Mouse (Mus musculus): ENCODE data around the gene Cavin4. TPM values are rescaled to one million over a fixed set of nuclear protein-coding genes. Genes with fewer than 3 reads are reported as not detected.

Gene Cavin4
- polyA plus RNA-seq, 1 experiment, result 119 TPM

GRCm38 (mm10) chr4:48664021-48664420, 707 bp downstream of the Cavin4 start:
- peak overlapping the region; percentile 41 for H3K4me3 ChIP-seq
- peaks cover 38% of the 10 kb centered on the region for H3K79me2 ChIP-seq (ENCODE audit: control insufficient read depth, insufficient read depth)
- peak overlapping the region; percentile 43 for H3ac ChIP-seq (ENCODE audit: control insufficient read depth, insufficient read length)
- peaks cover 3% of the 10 kb centered on the region for H3K36me3 ChIP-seq (ENCODE audit: control insufficient read depth, insufficient read depth)
- H3K4me2 ChIP-seq (ENCODE audit: low read depth), result peak overlapping the region; percentile 85
- TF ChIP-seq MYOD1 (IDR thresholded peaks at IDR 0.05; ENCODE audit: control insufficient read depth in 1 of 3, insufficient read length in 2 of 3, low read depth in 2 of 3) (peak in 1 of 3 experiments; percentile 9), POLR2A (IDR thresholded peaks at IDR 0.05; ENCODE audit: insufficient read length, low read depth) (no peak)
- H3K27me3 ChIP-seq (ENCODE audit: control insufficient read depth, insufficient read depth, insufficient read length), result no peaks in the 10 kb centered on the region

DNA sequence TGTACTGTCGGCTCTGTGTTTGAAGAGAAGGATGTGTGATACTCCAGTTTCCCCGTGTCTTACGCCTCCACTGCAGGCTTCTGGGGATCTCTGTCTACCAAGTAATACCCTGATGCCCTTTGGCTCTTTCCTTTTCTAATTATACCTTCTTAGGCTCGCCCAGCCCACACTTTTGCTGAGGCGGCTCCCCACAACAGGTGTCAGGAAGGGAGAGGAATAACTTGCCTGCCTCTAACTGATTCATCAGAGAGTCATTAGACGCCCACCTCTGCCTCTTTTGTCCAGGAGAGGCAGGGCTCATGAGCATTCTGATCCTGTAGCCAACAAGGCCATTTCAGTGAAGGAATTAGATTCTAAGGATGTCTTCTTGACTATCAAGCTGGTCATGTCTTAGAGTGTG, 4.0 kb downstream of the Cavin4 start:
- TF ChIP-seq REST (IDR thresholded peaks at IDR 0.05; ENCODE audit: insufficient read depth, insufficient read length) (no peak), POLR2AphosphoS2 (IDR thresholded peaks at IDR 0.05; ENCODE audit: insufficient read length, low read depth) (peak; percentile 38), TCF12 (IDR thresholded peaks at IDR 0.05; ENCODE audit: insufficient read depth, poor library complexity, severe bottlenecking) (peak; percentile 42), MYOD1 (IDR thresholded peaks at IDR 0.05; ENCODE audit: control insufficient read depth in 1 of 3, insufficient read length in 2 of 3, low read depth in 2 of 3) (peak; percentile 19 to 90 (median 69)), POLR2A (IDR thresholded peaks at IDR 0.05; ENCODE audit: insufficient read length, low read depth) (peak; percentile 40), USF1 (IDR thresholded peaks at IDR 0.05; ENCODE audit: low read depth) (no peak), MYOG (IDR thresholded peaks at IDR 0.05; ENCODE audit: control insufficient read depth in 1 of 3, insufficient read depth in 1 of 3, insufficient read length in 2 of 3, low read depth in 2 of 3) (peak in 2 of 3 experiments; percentile 43 to 78)
- Histone ChIP-seq H3K27me3 (ENCODE audit: control insufficient read depth, insufficient read depth, insufficient read length) (no peaks in the 10 kb centered on the region), H3ac (ENCODE audit: control insufficient read depth, insufficient read length) (no peak overlapping the region), H3K36me3 (ENCODE audit: control insufficient read depth, insufficient read depth) (peaks cover 17% of the 10 kb centered on the region), H3K4me3 (peak overlapping the region; percentile 41), H3K4me2 (ENCODE audit: low read depth) (peak overlapping the region; percentile 76), H3K79me2 (ENCODE audit: control insufficient read depth, insufficient read depth) (peaks cover 56% of the 10 kb centered on the region)

DNA sequence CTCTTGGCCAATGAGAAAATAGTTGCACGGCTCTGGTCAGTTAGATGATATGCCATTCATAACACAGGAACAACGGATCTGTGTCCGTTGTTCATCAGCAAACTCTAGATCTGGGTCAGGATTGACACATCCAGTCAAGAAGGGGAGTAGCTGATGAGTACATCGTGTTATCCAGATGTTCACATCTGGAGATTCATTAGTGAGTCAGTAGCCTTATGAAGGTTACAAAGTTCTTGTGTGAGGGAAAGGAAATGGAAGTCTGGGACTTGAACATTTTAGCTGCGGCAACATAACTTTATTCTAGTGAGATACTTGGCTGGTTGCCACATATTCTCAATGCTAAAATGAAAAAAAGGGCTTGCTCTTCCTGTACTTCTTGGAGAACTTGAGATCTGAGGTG, 9.6 kb downstream of the Cavin4 start:
- Histone ChIP-seq H3K4me2 (ENCODE audit: low read depth) (no peak overlapping the region), H3K27me3 (ENCODE audit: control insufficient read depth, insufficient read depth, insufficient read length) (no peaks in the 10 kb centered on the region), H3K4me3 (no peak overlapping the region), H3K36me3 (ENCODE audit: control insufficient read depth, insufficient read depth) (peaks cover 56% of the 10 kb centered on the region), H3ac (ENCODE audit: control insufficient read depth, insufficient read length) (no peak overlapping the region), H3K79me2 (ENCODE audit: control insufficient read depth, insufficient read depth) (peaks cover 20% of the 10 kb centered on the region)
- no peak for TF ChIP-seq MYOG (IDR thresholded peaks at IDR 0.05; ENCODE audit: control insufficient read depth in 1 of 3, insufficient read depth in 1 of 3, insufficient read length in 2 of 3, low read depth in 2 of 3)
- TF ChIP-seq MYOD1 (IDR thresholded peaks at IDR 0.05; ENCODE audit: control insufficient read depth in 1 of 3, insufficient read length in 2 of 3, low read depth in 2 of 3), result no peak
- no peak for TF ChIP-seq USF1 (IDR thresholded peaks at IDR 0.05; ENCODE audit: low read depth)
- TF ChIP-seq MAX (IDR thresholded peaks at IDR 0.05; ENCODE audit: low read depth), result no peak
- no peak for TF ChIP-seq POLR2AphosphoS2 (IDR thresholded peaks at IDR 0.05; ENCODE audit: insufficient read length, low read depth)
- no peak for TF ChIP-seq CEBPB (IDR thresholded peaks at IDR 0.05; ENCODE audit: insufficient read depth, poor library complexity, severe bottlenecking)
- TF ChIP-seq E2F4 (IDR thresholded peaks at IDR 0.05; ENCODE audit: insufficient read depth), result no peak

- Histone ChIP-seq H3K4me3 (no peak overlapping the region), H3ac (ENCODE audit: control insufficient read depth, insufficient read length) (no peak overlapping the region), H3K27me3 (ENCODE audit: control insufficient read depth, insufficient read depth, insufficient read length) (no peaks in the 10 kb centered on the region), H3K79me2 (ENCODE audit: control insufficient read depth, insufficient read depth) (peaks cover 14% of the 10 kb centered on the region), H3K4me2 (ENCODE audit: low read depth) (no peak overlapping the region), H3K36me3 (ENCODE audit: control insufficient read depth, insufficient read depth) (peaks cover 52% of the 10 kb centered on the region)
- TF ChIP-seq POLR2AphosphoS2 (IDR thresholded peaks at IDR 0.05; ENCODE audit: insufficient read length, low read depth) (no peak), SRF (IDR thresholded peaks at IDR 0.05; ENCODE audit: control insufficient read depth, insufficient read length, low read depth) (no peak), MAX (IDR thresholded peaks at IDR 0.05; ENCODE audit: low read depth) (no peak)
Measured at GRCm38 (mm10) chr4:48674412-48674811, 11.1 kb downstream of the Cavin4 start.

GRCm38 (mm10) chr4:48676570-48677185, 13.4 kb downstream of the Cavin4 start:
- no peak overlapping the region for H3K4me3 ChIP-seq
- TF ChIP-seq POLR2A (IDR thresholded peaks at IDR 0.05; ENCODE audit: insufficient read length, low read depth) (no peak), MYOD1 (IDR thresholded peaks at IDR 0.05; ENCODE audit: control insufficient read depth in 1 of 3, insufficient read length in 2 of 3, low read depth in 2 of 3) (no peak), POLR2AphosphoS2 (IDR thresholded peaks at IDR 0.05; ENCODE audit: insufficient read length, low read depth) (peak; percentile 32), E2F4 (IDR thresholded peaks at IDR 0.05; ENCODE audit: insufficient read depth) (no peak), TCF12 (IDR thresholded peaks at IDR 0.05; ENCODE audit: insufficient read depth, poor library complexity, severe bottlenecking) (no peak)
- peaks cover 43% of the 10 kb centered on the region for H3K36me3 ChIP-seq (ENCODE audit: control insufficient read depth, insufficient read depth)
- no peaks in the 10 kb centered on the region for H3K27me3 ChIP-seq (ENCODE audit: control insufficient read depth, insufficient read depth, insufficient read length)
- H3ac ChIP-seq (ENCODE audit: control insufficient read depth, insufficient read length), result no peak overlapping the region
- no peaks in the 10 kb centered on the region for H3K79me2 ChIP-seq (ENCODE audit: control insufficient read depth, insufficient read depth)
- H3K4me2 ChIP-seq (ENCODE audit: low read depth), result no peak overlapping the region

GRCm38 (mm10) chr4:48677276-48677675, 14.0 kb downstream of the Cavin4 start:
- Histone ChIP-seq H3K27me3 (ENCODE audit: control insufficient read depth, insufficient read depth, insufficient read length) (no peaks in the 10 kb centered on the region), H3K79me2 (ENCODE audit: control insufficient read depth, insufficient read depth) (no peaks in the 10 kb centered on the region), H3K4me3 (no peak overlapping the region), H3K4me2 (ENCODE audit: low read depth) (no peak overlapping the region), H3ac (ENCODE audit: control insufficient read depth, insufficient read length) (no peak overlapping the region), H3K36me3 (ENCODE audit: control insufficient read depth, insufficient read depth) (peaks cover 39% of the 10 kb centered on the region)
- TF ChIP-seq CEBPB (IDR thresholded peaks at IDR 0.05; ENCODE audit: insufficient read depth, poor library complexity, severe bottlenecking) (no peak), TCF3 (IDR thresholded peaks at IDR 0.05; ENCODE audit: insufficient read length, low read depth) (no peak), SRF (IDR thresholded peaks at IDR 0.05; ENCODE audit: control insufficient read depth, insufficient read length, low read depth) (no peak), POLR2AphosphoS2 (IDR thresholded peaks at IDR 0.05; ENCODE audit: insufficient read length, low read depth) (peak; percentile 84)

Data from myocyte (in vitro differentiated cells).